Mouse (Mus musculus): Measurements from ENCODE around the gene Zfp276. TPM values are rescaled to one million over a fixed set of nuclear protein-coding genes. Genes with fewer than 3 reads are reported as not detected.

Gene Zfp276
- total and polyA plus RNA-seq, 2 experiments from 2014 or later, result 9.7 to 24.0 TPM

- WGBS, result 86% methylated on average over 8 of the region's 8 CpGs
- DNase-seq (ENCODE audit: low spot score), result no peak
Observed at GRCm38 (mm10) chr8:123248596-123248995, 5.4 kb upstream of the Zfp276 start.

GRCm38 (mm10) chr8:123250940-123251339 lies 3.1 kb upstream of the Zfp276 start:
- Histone ChIP-seq H3K9me3 (replicated peaks; ENCODE audit: control insufficient read depth, low read length) (no peaks in the 10 kb centered on the region), H3K4me3 (ENCODE audit: low read depth, low read length) (no peak overlapping the region), H3K27ac (ENCODE audit: low read depth) (no peak overlapping the region), H3K4me2 (ENCODE audit: low read depth, low read length) (no peak overlapping the region), H3K27me3 (ENCODE audit: control insufficient read depth, insufficient read depth, low read length) (no peaks in the 10 kb centered on the region), H3K36me3 (replicated peaks; ENCODE audit: control insufficient read depth, insufficient read depth, low read length) (peaks cover 59% of the 10 kb centered on the region), H3K9ac (replicated peaks; ENCODE audit: low read depth, low read length) (no peak overlapping the region), H3K4me1 (ENCODE audit: control insufficient read depth, insufficient read depth) (peaks cover 13% of the 10 kb centered on the region)
- TF ChIP-seq CTCF (IDR thresholded peaks at IDR 0.05; ENCODE audit: low read depth), result no peak
- no peak for TF ChIP-seq EP300 (IDR thresholded peaks at IDR 0.05; ENCODE audit: low read depth)
- ATAC-seq (ENCODE audit: insufficient read depth, low read depth), result no peak
- WGBS, result 90% methylated on average over 5 of the region's 5 CpGs
- DNase-seq (ENCODE audit: low spot score), result no peak

More at GRCm38 (mm10) chr8:123248596-123248995, 5.4 kb upstream of the Zfp276 start:
- no peak overlapping the region for H3K4me2 ChIP-seq (ENCODE audit: low read depth, low read length)
- H3K4me3 ChIP-seq (ENCODE audit: low read depth, low read length), result no peak overlapping the region
- peaks cover 3% of the 10 kb centered on the region; the same call in 1 of the 2 replicates for H3K4me1 ChIP-seq (ENCODE audit: control insufficient read depth, insufficient read depth)
- H3K9me3 ChIP-seq (replicated peaks; ENCODE audit: control insufficient read depth, low read length), result no peaks in the 10 kb centered on the region
- ATAC-seq (ENCODE audit: insufficient read depth, low read depth), result no peak
- TF ChIP-seq CTCF (IDR thresholded peaks at IDR 0.05; ENCODE audit: low read depth) (no peak), EP300 (IDR thresholded peaks at IDR 0.05; ENCODE audit: low read depth) (no peak)
- H3K36me3 ChIP-seq (replicated peaks; ENCODE audit: control insufficient read depth, insufficient read depth, low read length), result peaks cover 81% of the 10 kb centered on the region
- H3K27ac ChIP-seq (ENCODE audit: low read depth), result no peak overlapping the region
- H3K9ac ChIP-seq (replicated peaks; ENCODE audit: low read depth, low read length), result no peak overlapping the region
- H3K27me3 ChIP-seq (ENCODE audit: control insufficient read depth, insufficient read depth, low read length), result no peaks in the 10 kb centered on the region

GRCm38 (mm10) chr8:123252925-123253324 lies 1.1 kb upstream of the Zfp276 start:
- Histone ChIP-seq H3K4me1 (ENCODE audit: control insufficient read depth, insufficient read depth) (peaks cover 17% of the 10 kb centered on the region), H3K36me3 (replicated peaks; ENCODE audit: control insufficient read depth, insufficient read depth, low read length) (peaks cover 56% of the 10 kb centered on the region), H3K27ac (ENCODE audit: low read depth) (no peak overlapping the region), H3K9ac (replicated peaks; ENCODE audit: low read depth, low read length) (peak overlapping the region; percentile 79; the same call in 1 of the 2 replicates), H3K4me2 (ENCODE audit: low read depth, low read length) (peak overlapping the region; percentile 98), H3K4me3 (ENCODE audit: low read depth, low read length) (peak overlapping the region; percentile 86), H3K27me3 (ENCODE audit: control insufficient read depth, insufficient read depth, low read length) (no peaks in the 10 kb centered on the region), H3K9me3 (replicated peaks; ENCODE audit: control insufficient read depth, low read length) (no peaks in the 10 kb centered on the region)
- ATAC-seq (ENCODE audit: insufficient read depth, low read depth) (no peak), DNase-seq (ENCODE audit: low spot score) (no peak)
- 34% methylated on average over 4 of the region's 4 CpGs for WGBS
- no peak for TF ChIP-seq CTCF (IDR thresholded peaks at IDR 0.05; ENCODE audit: low read depth)
- TF ChIP-seq EP300 (IDR thresholded peaks at IDR 0.05; ENCODE audit: low read depth), result no peak

GRCm38 (mm10) chr8:123253451-123254098 lies 420 bp upstream of the Zfp276 start:
- H3K9ac ChIP-seq (replicated peaks; ENCODE audit: low read depth, low read length), result peak overlapping the region; percentile 79
- peak; percentile 40 for DNase-seq (ENCODE audit: low spot score)
- peaks cover 54% of the 10 kb centered on the region for H3K36me3 ChIP-seq (replicated peaks; ENCODE audit: control insufficient read depth, insufficient read depth, low read length)
- TF ChIP-seq CTCF (IDR thresholded peaks at IDR 0.05; ENCODE audit: low read depth) (no peak), EP300 (IDR thresholded peaks at IDR 0.05; ENCODE audit: low read depth) (no peak)
- H3K27ac ChIP-seq (ENCODE audit: low read depth), result peak overlapping the region; percentile 90
- WGBS, result under 1% methylated on average over 37 of the region's 40 CpGs
- no peaks in the 10 kb centered on the region for H3K9me3 ChIP-seq (replicated peaks; ENCODE audit: control insufficient read depth, low read length)
- H3K4me1 ChIP-seq (ENCODE audit: control insufficient read depth, insufficient read depth), result peaks cover 17% of the 10 kb centered on the region
- ATAC-seq (ENCODE audit: insufficient read depth, low read depth), result peak; percentile 0; the same call in 1 of the 2 replicates
- H3K4me2 ChIP-seq (ENCODE audit: low read depth, low read length), result peak overlapping the region; percentile 98
- peak overlapping the region; percentile 86 for H3K4me3 ChIP-seq (ENCODE audit: low read depth, low read length)
- no peaks in the 10 kb centered on the region for H3K27me3 ChIP-seq (ENCODE audit: control insufficient read depth, insufficient read depth, low read length)

DNA sequence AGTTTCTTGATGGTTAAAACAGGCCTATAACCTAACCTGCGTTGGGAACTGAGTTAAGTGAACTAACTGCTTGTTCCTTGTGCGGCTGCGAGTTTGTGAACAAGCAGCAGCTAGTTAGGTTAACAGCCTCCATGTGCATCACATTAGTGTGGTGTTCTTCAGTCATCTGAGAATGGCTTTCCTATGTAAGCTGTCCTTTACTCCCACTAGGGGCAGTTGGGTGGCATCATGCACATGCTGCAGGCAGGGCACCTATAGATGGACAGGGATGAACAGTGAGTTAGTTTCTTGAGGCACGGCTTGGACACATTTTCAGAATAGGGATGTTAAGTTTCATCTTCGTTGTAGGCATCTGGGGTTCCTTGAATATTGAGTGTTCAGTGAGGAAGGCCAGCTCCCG lies 1.2 kb downstream of the Zfp276 start:
- no peaks in the 10 kb centered on the region for H3K27me3 ChIP-seq (ENCODE audit: control insufficient read depth, insufficient read depth, low read length)
- TF ChIP-seq CTCF (IDR thresholded peaks at IDR 0.05; ENCODE audit: low read depth), result no peak; the same call in 1 of the 2 replicates
- TF ChIP-seq EP300 (IDR thresholded peaks at IDR 0.05; ENCODE audit: low read depth), result no peak
- H3K27ac ChIP-seq (ENCODE audit: low read depth), result no peak overlapping the region
- no peaks in the 10 kb centered on the region for H3K9me3 ChIP-seq (replicated peaks; ENCODE audit: control insufficient read depth, low read length)
- no peak for ATAC-seq (ENCODE audit: insufficient read depth, low read depth)
- peak overlapping the region; percentile 79 for H3K9ac ChIP-seq (replicated peaks; ENCODE audit: low read depth, low read length)
- H3K36me3 ChIP-seq (replicated peaks; ENCODE audit: control insufficient read depth, insufficient read depth, low read length), result peaks cover 54% of the 10 kb centered on the region
- peak overlapping the region; percentile 86 for H3K4me3 ChIP-seq (ENCODE audit: low read depth, low read length)
- no peak for DNase-seq (ENCODE audit: low spot score)
- peaks cover 17% of the 10 kb centered on the region for H3K4me1 ChIP-seq (ENCODE audit: control insufficient read depth, insufficient read depth)
- peak overlapping the region; percentile 98 for H3K4me2 ChIP-seq (ENCODE audit: low read depth, low read length)
- WGBS, result 66% methylated on average over 6 of the region's 6 CpGs

Data from heart, postnatal 0 days (tissue).